Mouse (Mus musculus) gonadal fat pad, adult 2 months (tissue): ENCODE data around the gene Slc43a1. TPM values are rescaled to one million over a fixed set of nuclear protein-coding genes. Genes with fewer than 3 reads are reported as not detected.
"Not testable (repeated sequence)": the region's sequence is repeated elsewhere in the genome, so short reads cannot be mapped to it uniquely, and the experiment has no call there.

Experiments
- DNase-seq: peaks from one replicate; pipeline ENCODE4 v3.0.0-alpha.2; 2012; ENCODE audit warnings: low read depth
- polyA plus RNA-seq: library from polyadenylated mRNA; depleted of rRNA; stranded (reverse); fragments of >200 nt; gene quantifications from 2 replicates; pipeline ENCODE4 v1.2.3, GENCODE M21; 2012; rRNA removed

The Slc43a1 gene
- polyA plus RNA-seq: 16.9 and 21.9 TPM in 2 replicates

DNA sequence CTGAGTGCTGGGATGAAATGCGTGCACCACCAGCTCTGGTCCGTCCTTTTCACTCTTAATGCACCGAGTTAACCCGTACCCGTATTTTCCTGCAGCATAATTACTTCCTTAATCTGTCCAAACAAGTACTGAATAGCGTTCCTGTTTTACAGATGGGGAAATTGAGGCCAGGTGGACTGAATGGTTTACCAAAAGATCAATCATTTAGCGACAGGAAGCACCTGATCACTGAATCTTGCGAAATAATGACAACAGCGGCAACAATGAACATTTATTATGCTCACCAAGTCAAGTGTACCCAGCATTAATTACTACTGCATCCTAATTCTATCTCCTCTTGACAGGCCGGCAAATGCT lies at the start of gene Slc43a1:
Gene Slc43a1, plus strand, starts transcription at position 258 of the 357 bp plus-strand sequence.
- DNase-seq: no peak

- no peak for DNase-seq
Observed at GRCm38 (mm10) chr2:84790418-84790817, 48.2 kb upstream of the Slc43a1 start.

DNA sequence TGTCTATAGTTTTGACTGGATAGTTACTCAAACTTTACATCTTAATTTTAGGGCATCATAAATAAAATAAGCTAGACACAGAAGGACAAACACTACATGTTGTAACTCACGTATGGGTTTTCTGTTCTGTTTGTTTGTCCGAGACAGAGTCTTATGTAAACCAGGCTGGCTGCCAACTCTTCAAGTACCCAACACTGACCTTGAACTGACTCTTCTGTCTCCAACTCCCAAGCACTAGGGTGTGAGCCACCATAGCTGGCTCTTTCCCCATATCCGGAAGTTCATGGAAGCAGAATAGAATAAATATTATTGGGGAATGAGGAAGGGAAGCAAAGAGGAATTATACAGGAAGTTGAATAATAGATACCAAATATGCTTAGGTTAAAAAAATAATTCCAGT lies 46.1 kb upstream of the Slc43a1 start:
- DNase-seq: no peak

- DNase-seq: no peak
Observed at GRCm38 (mm10) chr2:84793154-84793553, 45.5 kb upstream of the Slc43a1 start.

DNA sequence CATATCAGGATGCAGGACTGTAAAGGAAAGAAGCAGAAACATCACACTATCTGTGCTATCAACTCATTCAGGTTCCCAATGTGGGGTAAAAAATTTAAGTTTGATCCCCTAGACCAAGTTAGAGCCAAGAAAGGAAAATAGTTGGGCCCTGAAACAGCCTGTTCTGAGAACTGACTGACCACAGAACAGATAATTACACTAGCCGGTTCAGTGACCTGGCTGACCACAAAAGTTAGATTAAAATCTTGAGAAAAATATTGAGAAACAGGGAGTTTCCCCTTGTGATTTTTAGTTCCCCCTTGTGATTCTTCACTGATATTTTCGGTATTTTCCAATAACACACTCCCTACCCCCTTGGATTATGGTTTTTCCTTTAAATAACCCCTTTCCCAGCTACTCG lies 44.8 kb upstream of the Slc43a1 start:
- DNase-seq: no peak

DNA sequence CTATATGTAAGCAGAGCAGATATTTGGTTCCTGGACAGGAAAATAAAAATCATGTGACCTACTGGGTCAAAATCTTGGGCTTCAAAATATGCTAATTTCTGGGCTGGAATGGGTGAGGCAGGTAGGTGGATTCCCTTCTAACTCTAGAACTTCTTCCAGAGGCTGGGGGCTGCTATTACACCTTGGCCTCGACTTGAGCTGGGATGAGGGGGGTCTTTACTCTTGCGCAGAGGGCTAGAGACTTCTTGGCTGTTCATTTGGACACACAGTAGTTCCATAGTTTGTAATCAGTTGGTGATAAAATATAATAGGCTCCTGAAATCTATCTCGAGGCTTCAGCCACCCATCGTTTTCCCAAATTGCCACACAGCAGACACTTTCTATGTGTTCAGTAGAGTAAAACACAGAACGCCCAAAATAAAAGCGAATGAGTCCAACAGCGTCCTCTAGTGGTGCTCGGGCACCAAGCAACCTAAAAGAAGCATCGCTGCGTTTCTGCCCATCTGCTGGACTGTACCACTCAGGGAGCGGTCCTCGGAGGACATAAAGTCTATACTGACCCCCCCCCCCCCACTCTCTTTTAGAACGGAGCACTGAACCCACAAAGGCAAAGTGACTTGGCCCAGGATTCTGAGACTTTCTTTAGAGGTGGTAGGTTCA lies 40.7 kb upstream of the Slc43a1 start:
- no peak for DNase-seq

DNA sequence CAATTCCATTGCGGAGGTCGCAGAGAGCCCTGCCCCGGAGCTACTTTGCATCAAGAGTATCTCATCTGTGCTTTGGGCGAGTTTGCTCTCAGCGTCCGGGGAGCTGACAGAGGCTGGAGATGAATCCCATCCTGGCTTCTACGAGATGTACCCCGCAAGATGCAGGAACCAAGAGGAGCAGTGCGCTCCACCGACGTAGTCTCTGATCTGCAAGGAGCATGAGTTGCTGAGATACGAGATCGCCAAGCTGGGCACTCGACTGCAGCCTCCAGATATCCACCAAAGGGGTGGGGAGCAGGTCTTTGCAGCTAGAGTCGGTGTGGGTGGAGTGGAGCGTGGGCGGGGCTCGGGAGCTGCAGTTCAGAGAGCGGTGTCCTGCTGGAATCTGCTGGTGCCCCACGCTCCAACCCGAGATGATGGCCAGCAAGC lies 40.1 kb upstream of the Slc43a1 start, which contains the start of gene Ube2l6:
Gene Ube2l6, plus strand, starts transcription at position 336 of the 429 bp plus-strand sequence.
- no peak for DNase-seq

DNA sequence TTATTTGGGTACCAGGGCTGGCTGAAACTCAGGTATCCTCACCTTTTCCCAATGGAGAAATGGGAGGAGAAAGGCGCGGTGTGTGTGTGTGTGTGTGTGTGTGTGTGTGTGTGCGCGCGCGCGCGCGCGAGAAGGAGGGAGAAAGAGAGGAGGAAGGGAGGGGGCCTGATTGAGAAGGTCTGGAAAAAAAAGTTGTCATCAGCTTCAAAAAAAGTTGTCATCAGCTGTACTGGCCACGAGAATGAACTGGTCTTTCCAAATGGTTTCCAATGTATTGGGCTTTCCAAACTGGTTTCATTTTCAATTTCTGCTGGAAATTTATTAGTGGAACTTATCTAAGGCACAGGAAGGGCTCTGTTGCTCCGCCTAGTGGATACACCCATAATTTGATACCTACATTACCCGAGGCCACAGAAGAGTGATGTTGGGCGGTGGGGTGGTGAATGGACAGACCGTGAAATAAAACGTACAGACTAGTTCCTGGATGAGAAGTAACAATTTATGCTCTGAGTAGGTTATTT lies 39.5 kb upstream of the Slc43a1 start:
- no peak for DNase-seq

DNA sequence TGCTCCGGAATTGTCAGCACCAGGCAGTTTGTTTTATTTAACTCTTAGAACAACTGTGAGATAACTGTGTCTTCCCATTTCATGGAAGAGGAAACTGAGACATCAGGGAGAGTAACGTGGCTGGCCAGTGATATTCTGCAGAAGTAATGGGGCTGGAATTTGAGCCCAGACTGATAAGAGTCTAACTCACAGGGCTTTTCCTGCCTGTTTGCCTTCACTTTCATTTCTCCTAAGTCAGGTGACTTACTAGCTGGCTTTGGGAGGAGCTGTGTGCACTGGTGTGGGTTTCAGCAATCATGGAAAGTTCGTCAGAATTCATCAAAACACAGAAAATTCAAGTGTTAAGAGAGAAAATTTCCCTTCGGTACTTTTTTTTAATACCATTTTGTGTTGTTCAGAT lies 38.3 kb upstream of the Slc43a1 start:
- no peak for DNase-seq

DNA sequence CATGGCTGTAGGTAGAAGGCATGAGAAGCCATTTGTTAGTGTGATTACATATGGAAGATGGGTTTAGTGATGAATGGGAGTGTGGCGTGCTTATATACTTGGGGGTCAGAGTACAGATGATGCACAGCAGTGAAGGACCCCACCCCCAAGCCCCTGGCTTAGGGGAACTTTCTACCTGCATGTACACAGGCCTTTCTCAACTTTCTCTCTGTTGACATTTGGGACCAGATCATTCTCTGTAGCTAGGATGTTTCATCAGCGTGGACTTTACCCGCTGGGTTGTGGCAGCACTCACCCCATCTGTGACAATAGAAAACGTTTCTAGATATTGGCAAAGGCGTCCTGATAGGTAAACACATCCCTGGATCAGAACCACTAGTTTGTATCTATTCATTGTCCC lies 37.4 kb upstream of the Slc43a1 start:
- DNase-seq: not testable (repeated sequence)

GRCm38 (mm10) chr2:84803963-84804362 lies 34.7 kb upstream of the Slc43a1 start:
- no peak for DNase-seq

- no peak for DNase-seq
Observed at GRCm38 (mm10) chr2:84806546-84806945, 32.1 kb upstream of the Slc43a1 start.

GRCm38 (mm10) chr2:84809330-84809729 lies 29.3 kb upstream of the Slc43a1 start:
- DNase-seq: no peak

DNA sequence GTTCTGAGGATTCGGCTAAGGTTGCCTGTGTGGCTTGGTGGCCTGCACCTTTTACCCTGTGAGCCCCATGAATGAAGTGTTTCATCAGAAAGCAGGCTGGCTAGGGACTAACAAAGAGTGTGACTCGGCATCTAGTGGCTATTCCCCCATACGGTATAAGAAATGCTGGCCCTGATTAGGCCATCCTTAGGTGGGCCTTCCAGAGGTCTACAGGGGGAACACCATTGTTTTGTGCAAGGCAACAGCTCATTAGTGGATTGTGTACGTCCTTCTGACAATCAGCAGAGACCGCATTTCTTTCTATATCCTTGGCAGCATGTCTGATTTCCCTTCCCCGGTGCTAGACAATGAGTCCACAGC lies 28.1 kb upstream of the Slc43a1 start:
- no peak for DNase-seq

DNA sequence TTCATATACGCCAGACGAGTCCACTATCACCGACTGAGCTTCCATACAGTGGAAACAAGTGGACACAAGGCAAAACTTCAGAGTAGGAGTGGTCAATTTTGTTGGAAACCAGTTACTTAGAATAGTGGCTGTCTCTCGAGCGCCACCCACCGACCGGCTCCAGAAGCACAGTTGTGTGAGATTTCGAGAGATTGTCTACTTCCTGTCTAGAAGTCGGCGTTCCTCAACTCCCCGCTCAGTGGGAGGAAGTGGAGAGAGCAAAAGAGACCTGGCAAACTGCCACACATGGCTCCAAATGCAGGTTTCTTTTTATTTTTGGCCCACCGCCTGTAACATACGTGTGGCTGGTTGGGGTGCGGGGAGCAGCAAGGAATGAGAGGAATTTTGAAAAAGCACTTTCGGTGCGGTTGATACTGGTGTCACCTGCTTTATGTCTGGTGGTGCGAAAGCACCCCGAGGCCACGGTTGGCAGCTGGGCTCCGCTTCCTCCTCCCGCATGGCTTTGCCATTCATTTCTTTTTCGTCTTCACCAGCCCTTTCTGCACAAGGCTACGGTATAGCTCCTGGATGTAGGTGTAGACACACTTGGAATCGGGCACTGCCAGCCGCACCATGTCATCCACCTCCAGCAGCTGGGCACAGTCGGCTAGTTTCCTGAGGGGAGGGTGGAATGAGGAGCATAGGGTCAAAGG lies 27.6 kb upstream of the Slc43a1 start:
- DNase-seq: no peak

DNA sequence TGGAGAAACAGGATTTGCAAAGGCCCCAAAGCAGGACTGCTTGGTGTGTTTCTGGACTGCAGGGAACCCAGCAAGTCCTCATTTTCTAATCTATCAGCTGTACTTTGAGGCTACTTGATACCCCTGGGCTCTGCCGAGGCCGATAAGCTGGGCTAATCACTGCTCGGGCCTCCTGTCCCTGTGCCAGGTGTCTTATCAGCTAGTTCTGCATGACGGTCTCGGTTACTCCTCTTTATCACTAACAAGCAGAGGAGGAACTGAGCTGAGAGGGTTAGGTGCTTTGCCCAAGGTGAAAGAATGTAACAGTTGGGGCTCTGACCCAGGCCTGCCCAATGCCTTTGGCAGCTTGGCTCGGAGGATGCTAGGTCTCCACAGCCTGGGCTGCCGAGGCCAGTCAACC lies 26.8 kb upstream of the Slc43a1 start:
- DNase-seq: no peak

DNA sequence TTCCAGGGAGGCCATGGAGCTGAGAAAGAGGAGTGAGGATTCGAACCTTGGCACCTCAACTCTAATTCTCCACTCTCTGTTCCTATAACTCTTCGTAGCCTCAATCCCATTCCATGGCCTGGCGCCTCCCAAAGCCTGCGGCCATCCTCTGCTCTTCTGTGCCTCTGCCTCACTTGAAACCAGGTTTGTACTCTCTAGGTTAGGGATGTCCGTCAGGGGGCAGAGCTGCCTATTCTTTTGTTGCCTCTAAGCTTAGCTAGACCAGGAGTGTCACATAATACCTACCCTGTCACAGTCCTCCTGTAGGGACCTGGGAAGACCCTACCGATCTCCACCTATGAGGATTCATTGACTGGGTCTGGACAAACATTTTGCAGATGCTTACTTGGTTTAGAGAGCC lies 26.0 kb upstream of the Slc43a1 start:
- no peak for DNase-seq

DNA sequence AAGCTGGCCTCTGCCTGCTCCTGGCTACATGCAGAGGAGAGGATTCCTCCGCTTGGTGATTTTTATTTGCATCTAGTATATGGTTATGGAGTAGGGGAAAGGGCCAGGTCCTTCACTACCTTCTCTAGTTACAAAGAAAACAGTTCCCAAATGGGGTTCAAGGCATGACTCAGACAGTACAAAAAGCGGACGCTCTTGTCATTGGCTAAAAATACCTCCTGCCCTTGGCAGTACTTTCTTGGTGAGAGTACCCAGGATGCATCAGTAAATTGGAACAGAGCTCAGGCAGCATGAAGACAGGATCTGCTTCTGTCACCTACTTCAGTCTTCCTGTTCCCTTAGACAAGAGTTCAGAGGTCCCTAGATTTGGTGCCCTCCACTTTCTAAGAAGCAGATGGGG lies 18.8 kb upstream of the Slc43a1 start:
- DNase-seq: no peak

DNA sequence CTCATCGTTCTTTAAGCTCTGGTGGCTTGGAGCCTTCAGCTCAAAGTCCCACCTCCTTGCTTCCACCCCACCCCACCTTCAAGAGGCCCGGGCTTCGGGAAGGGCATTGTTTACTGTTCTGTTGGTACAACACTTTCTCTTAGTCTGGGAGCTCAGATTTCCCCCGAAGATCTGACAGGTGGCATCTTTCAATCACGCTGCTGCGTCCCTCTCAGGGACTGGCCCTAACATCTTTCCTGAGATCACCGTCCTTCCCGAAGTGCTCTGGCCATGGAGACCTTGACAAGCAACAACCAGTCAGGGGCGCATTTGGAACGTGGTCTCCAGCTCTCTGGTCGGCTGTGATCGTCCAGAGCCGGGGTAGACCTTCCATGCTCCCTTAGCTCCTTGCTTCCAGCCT lies 16.1 kb upstream of the Slc43a1 start, which contains the start of gene Smtnl1:
Gene Smtnl1, minus strand, starts transcription at position 101 of the 400 bp plus-strand sequence.
- no peak for DNase-seq

GRCm38 (mm10) chr2:84823237-84823636 lies 15.4 kb upstream of the Slc43a1 start:
- DNase-seq: no peak

- peak; percentile 75 for DNase-seq
Observed at GRCm38 (mm10) chr2:84826488-84827282, 12.0 kb upstream of the Slc43a1 start, which contains the start of gene Timm10. Timm10 (plus strand) TSS chr2:84826997.

DNA sequence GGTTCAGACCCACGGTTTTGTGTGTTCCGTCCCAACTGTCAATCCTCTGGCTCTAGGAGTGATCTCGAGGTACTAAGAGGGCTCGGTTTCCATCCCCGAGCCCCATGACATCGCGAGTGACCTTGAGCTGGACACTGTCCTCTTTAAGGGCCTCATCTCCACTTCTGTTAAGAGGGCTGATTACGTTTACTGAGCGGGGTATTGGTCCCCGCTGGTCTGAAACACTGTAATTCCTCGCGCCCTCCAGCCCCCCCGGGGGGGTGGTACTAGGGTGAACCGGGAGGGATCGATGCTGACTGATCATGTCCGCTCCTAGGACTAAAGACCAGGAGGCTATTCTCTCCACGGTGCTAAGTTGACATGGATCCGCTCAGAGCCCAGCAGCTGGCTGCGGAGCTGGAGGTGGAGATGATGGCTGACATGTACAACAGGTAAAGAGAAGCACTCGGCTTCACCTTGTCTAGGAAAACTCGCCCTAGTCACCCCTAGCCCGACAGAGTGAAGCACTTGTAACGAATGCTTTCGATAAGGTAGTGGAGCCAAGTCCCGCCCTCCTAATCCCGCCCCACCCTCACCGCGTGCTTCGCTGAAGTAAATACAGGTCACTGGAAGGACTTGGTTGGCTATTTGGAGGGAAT lies 11.2 kb upstream of the Slc43a1 start:
- no peak for DNase-seq
